Mouse (Mus musculus): ENCODE measurements around the gene Rpusd4.

DNA sequence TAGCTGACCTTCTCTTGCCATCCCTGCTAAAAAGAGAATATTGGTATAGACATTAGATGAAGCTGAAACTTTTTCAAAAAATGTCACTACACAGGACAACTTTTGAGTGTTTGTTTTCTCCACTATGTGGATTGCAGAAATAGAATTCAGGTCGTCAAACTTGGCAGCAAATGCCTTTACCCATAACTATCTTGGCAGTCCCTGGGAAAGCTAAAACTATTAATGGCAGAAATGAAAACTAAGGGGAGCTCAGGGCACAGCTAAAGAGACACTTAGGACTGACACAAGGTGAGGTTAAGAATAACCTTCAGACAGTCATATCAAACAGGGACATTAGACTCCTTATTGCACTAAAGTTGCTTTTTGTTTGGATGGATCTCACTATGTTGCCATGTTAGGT, 49.7 kb upstream of the Rpusd4 start:
- TF ChIP-seq CTCF (IDR thresholded peaks at IDR 0.05; ENCODE audit: low read depth, low read length) (no peak), EP300 (IDR thresholded peaks at IDR 0.05; ENCODE audit: insufficient read depth, low read depth, low read length) (no peak), POLR2A (IDR thresholded peaks at IDR 0.05; ENCODE audit: insufficient read depth, low read length) (no peak)
